14 mouse cellular contexts compared by ENCODE assay signal in the genomic region with DNA sequence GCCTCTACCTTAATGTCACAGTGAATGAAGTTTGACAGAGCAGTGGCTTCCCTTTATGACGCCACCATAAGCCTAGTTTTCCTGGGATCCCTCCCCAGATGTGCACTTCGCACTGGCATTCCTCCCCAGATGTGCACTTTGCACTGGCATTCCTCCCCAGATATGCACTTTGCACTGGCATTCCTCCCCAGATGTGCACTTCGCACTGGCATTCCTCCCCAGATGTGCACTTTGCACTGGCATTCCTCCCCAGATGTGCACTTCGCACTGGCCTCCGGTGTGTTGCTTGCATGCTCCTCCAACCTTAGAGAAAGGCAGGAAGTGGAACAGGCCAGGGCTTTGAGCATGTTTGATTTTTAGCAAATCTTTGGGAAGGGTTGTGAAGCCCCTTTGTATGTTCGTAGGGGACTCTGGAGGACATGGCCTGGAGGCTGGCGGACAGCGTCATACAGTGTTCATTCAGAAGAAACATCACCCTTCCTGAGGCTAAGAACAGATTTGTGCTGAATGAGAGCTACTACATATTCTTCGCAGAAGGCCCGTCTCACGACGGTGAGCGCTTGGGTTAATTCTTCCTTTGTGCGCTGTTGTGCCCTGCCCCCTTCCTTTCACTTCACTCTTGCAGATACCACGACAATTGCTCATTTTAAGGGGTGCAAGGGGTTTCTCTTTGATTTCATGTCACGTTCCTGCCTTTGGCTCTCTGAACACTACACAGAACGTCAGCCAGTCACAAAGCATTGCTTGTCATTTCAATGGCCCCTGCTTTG. TPM values are rescaled to one million over a fixed set of nuclear protein-coding genes. Genes with fewer than 3 reads are reported as not detected.
DNase-seq lines count a peak whose midpoint lies in the region; ATAC-seq and TF ChIP-seq lines count a peak whose summit lies in the region.
"Had no signal": no experiment of that assay in that cellular context is flagged by ENCODE, and none has a peak within 500 bp of the region (broad histone marks: within the 10 kb centered on the region; RNA-seq: fewer than 3 reads in every experiment).

No protein-coding gene starts in this region.

- H3K4me2 ChIP-seq in kidney, embryonic 14.5 days (replicated peaks; ENCODE audit: low read depth, low read length), result no peak overlapping the region
- no peak overlapping the region; the same call in 1 of the 2 replicates for H3K4me2 ChIP-seq in hindbrain, embryonic 14.5 days (replicated peaks)
- H3K4me2 ChIP-seq: embryonic facial prominence, embryonic 12.5 days; liver, embryonic 15.5 days had no signal

- H3K9me3 ChIP-seq in kidney, embryonic 14.5 days (ENCODE audit: control insufficient read depth, low read length), result no peaks in the 10 kb centered on the region
- H3K9me3 ChIP-seq in hindbrain, embryonic 14.5 days (ENCODE audit: control insufficient read depth, low read length), result no peaks in the 10 kb centered on the region
- H3K9me3 ChIP-seq in midbrain, embryonic 10.5 days (replicated peaks), result no peaks in the 10 kb centered on the region
- H3K9me3 ChIP-seq: embryonic facial prominence, embryonic 12.5 days; liver, embryonic 15.5 days had no signal

- no peak overlapping the region for H3K4me3 ChIP-seq in kidney, embryonic 14.5 days (ENCODE audit: low read length)
- no peak overlapping the region for H3K4me3 ChIP-seq in hindbrain, embryonic 14.5 days (replicated peaks; ENCODE audit: low read length)
- no peak overlapping the region for H3K4me3 ChIP-seq in midbrain, embryonic 10.5 days
- no peak overlapping the region for H3K4me3 ChIP-seq in layer of hippocampus, adult 2 months
- H3K4me3 ChIP-seq: embryonic facial prominence, embryonic 12.5 days; liver, embryonic 15.5 days had no signal

- no peaks in the 10 kb centered on the region for H3K36me3 ChIP-seq in kidney, embryonic 14.5 days (ENCODE audit: control insufficient read depth, insufficient read depth, low read length)
- H3K36me3 ChIP-seq in hindbrain, embryonic 14.5 days (replicated peaks; ENCODE audit: control insufficient read depth, insufficient read depth), result no peaks in the 10 kb centered on the region
- no peaks in the 10 kb centered on the region for H3K36me3 ChIP-seq in midbrain, embryonic 10.5 days
- H3K36me3 ChIP-seq: embryonic facial prominence, embryonic 12.5 days had no signal

- H3K9ac ChIP-seq in kidney, embryonic 14.5 days (ENCODE audit: low read depth, low read length), result no peak overlapping the region
- H3K9ac ChIP-seq in hindbrain, embryonic 14.5 days, result no peak overlapping the region
- H3K9ac ChIP-seq: embryonic facial prominence, embryonic 12.5 days; liver, embryonic 15.5 days had no signal

- no peak for ATAC-seq in kidney, embryonic 14.5 days (ENCODE audit: low FRiP score, low TSS enrichment)
- peak; percentile 70; the same call in 1 of the 2 replicates for ATAC-seq in hindbrain, embryonic 14.5 days (ENCODE audit: low FRiP score)

- H3K27me3 ChIP-seq in kidney, embryonic 14.5 days (ENCODE audit: control insufficient read depth, insufficient read depth, low read length), result no peaks in the 10 kb centered on the region
- no peaks in the 10 kb centered on the region for H3K27me3 ChIP-seq in hindbrain, embryonic 14.5 days (ENCODE audit: control insufficient read depth, insufficient read depth, low read length)
- no peaks in the 10 kb centered on the region for H3K27me3 ChIP-seq in midbrain, embryonic 10.5 days (ENCODE audit: low read depth, poor library complexity, severe bottlenecking)
- H3K27me3 ChIP-seq: embryonic facial prominence, embryonic 12.5 days; liver, embryonic 15.5 days had no signal

- 89% methylated on average over 17 of the region's 17 CpGs for WGBS in kidney, embryonic 14.5 days
- 59% methylated on average over 17 of the region's 17 CpGs for WGBS in hindbrain, embryonic 14.5 days
- WGBS in midbrain, embryonic 10.5 days, result 71% methylated on average over 17 of the region's 17 CpGs

- no peak overlapping the region for H3K27ac ChIP-seq in kidney, embryonic 14.5 days (ENCODE audit: low read depth, low read length)
- no peak overlapping the region for H3K27ac ChIP-seq in hindbrain, embryonic 14.5 days
- peak overlapping the region; percentile 52; the same call in 1 of the 2 replicates for H3K27ac ChIP-seq in midbrain, embryonic 10.5 days (replicated peaks)
- no peak overlapping the region for H3K27ac ChIP-seq in layer of hippocampus, adult 2 months
- H3K27ac ChIP-seq: embryonic facial prominence, embryonic 12.5 days; kidney, postnatal 0 days; liver, embryonic 15.5 days had no signal

- TF ChIP-seq CTCF in layer of hippocampus, adult 2 months (conservative IDR thresholded peaks at IDR 0.05), result no peak

- no peaks in the 10 kb centered on the region for H3K4me1 ChIP-seq in kidney, embryonic 14.5 days (ENCODE audit: control insufficient read depth, insufficient read depth, low read length)
- H3K4me1 ChIP-seq in hindbrain, embryonic 14.5 days (replicated peaks; ENCODE audit: control insufficient read depth, insufficient read depth, low read length), result no peaks in the 10 kb centered on the region
- H3K4me1 ChIP-seq in midbrain, embryonic 10.5 days, result peaks cover 9% of the 10 kb centered on the region
- H3K4me1 ChIP-seq: embryonic facial prominence, embryonic 12.5 days; liver, embryonic 15.5 days had no signal

- peak; percentile 32 for DNase-seq in kidney, adult 18-20 months
- no peak for DNase-seq in hindbrain, embryonic 14.5 days (ENCODE audit: low spot score)
- no peak for DNase-seq in midbrain, embryonic 10.5 days (ENCODE audit: low spot score)
- DNase-seq in layer of hippocampus, adult 11-12 months (ENCODE audit: low spot score), result no peak
- DNase-seq in frontal cortex, postnatal 10 days (ENCODE audit: low spot score in 2 of 2), result no peak
- DNase-seq in layer of hippocampus, adult 2 months (ENCODE audit: low spot score in 2 of 2), result no peak
- DNase-seq: adrenal gland, adult 2 months; cerebellum, postnatal 10 days; layer of hippocampus, postnatal 36 days; lung, postnatal 36 days had no signal

RNA-seq across cellular contexts. Expression of gene Frrs1, which starts 32.4 kb away (rescaled TPM):
- polyA plus RNA-seq in kidney, embryonic 14.5 days (2014; fragmentation: Nextera tagmentation; extraction: Ambion mirVana), result 20.2 and 21.2 TPM in 2 replicates
- 4.8 and 6.0 TPM in 2 replicates for polyA plus RNA-seq in hindbrain, embryonic 14.5 days (2014; fragmentation: Nextera tagmentation; extraction: Ambion mirVana)
- polyA plus RNA-seq in midbrain, embryonic 10.5 days (2016; fragmentation: Nextera tagmentation; extraction: Ambion mirVana), result 8.5 and 11.5 TPM in 2 replicates
- total RNA-seq in layer of hippocampus, adult 2 months (2021), result 1 to 10 TPM; 1.3 to 1.5 TPM
